Mouse (Mus musculus) liver, postnatal 0 days (tissue): ENCODE data around the gene Spry2.

ENCODE experiments used
- CTCF ChIP-seq: sonication (generic); IDR thresholded peaks from 2 replicates; pipeline ENCODE4 v1.5.1; 2016; ENCODE audit warnings: antibody characterized with exemption, low read depth
- EP300 ChIP-seq: IDR thresholded peaks from 2 replicates; pipeline ENCODE4 v1.6.1; 2016; ENCODE audit warnings: antibody characterized with exemption, low read depth, mild to moderate bottlenecking

DNA sequence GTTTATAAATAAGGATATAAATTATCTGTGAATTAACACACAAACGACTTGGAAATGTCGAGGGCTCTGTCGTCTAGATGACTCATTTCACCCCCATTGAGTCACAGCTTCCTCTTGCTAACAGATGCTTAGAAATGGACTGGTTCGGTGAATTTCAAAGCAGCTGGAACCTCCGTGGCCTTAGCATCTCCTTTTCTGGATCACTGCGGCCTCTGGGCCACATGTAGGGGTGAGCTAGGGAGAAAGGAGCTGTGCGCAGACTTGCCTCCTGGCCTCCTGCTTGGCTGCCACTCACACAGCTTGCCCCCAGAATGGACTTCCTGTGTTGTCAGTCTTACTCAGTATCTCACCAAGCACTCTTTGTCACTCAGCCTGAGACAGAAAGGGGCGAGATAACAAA lies 26.3 kb upstream of the Spry2 start:
- TF ChIP-seq CTCF, result no peak
- TF ChIP-seq EP300, result no peak
